12 mouse cellular contexts compared by ENCODE assay signal in the genomic region with DNA sequence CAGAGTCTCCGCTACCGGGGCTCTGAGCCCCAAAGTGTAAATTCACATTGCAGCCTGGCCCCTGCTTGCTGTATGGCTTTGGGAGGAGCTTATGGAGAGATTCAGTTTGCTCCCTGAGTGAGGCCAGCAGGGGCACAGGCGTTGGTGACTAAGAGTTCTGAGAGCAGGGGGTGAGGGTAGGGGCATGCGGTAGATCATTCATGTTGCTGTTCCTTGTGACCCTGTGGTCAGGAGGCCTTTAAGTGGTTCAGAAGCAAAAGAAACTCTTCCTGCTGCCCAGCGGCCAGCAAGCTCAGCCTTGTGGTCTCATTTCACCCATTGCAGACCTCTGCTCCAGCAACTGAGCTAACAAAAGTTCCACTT. TPM values are rescaled to one million over a fixed set of nuclear protein-coding genes. Genes with fewer than 3 reads are reported as not detected.
DNase-seq lines count a peak whose midpoint lies in the region; ATAC-seq lines count a peak whose summit lies in the region.
"Had no signal": no experiment of that assay in that cellular context is flagged by ENCODE, and none has a peak within 500 bp of the region (broad histone marks: within the 10 kb centered on the region; RNA-seq: fewer than 3 reads in every experiment).

No protein-coding gene starts in this region.

- no peak overlapping the region for H3K4me3 ChIP-seq in forebrain, embryonic 13.5 days
- H3K4me3 ChIP-seq in forebrain, embryonic 11.5 days (ENCODE audit: low read depth, low read length) = no peak overlapping the region
- H3K4me3 ChIP-seq in kidney, embryonic 15.5 days (replicated peaks) = no peak overlapping the region
- no peak overlapping the region for H3K4me3 ChIP-seq in embryonic facial prominence, embryonic 13.5 days

- H3K4me1 ChIP-seq in forebrain, embryonic 13.5 days = peaks cover 35% of the 10 kb centered on the region
- peaks cover 11% of the 10 kb centered on the region for H3K4me1 ChIP-seq in forebrain, embryonic 11.5 days (replicated peaks; ENCODE audit: control insufficient read depth, insufficient read depth, low read length)
- peaks cover 69% of the 10 kb centered on the region for H3K4me1 ChIP-seq in kidney, embryonic 15.5 days
- H3K4me1 ChIP-seq in embryonic facial prominence, embryonic 13.5 days = peaks cover 38% of the 10 kb centered on the region

- H3K4me2 ChIP-seq in forebrain, embryonic 13.5 days = no peak overlapping the region
- no peak overlapping the region for H3K4me2 ChIP-seq in forebrain, embryonic 11.5 days (ENCODE audit: low read depth, low read length, severe bottlenecking)
- H3K4me2 ChIP-seq in kidney, embryonic 15.5 days = no peak overlapping the region
- no peak overlapping the region for H3K4me2 ChIP-seq in embryonic facial prominence, embryonic 13.5 days
- H3K4me2 ChIP-seq: lung, embryonic 14.5 days had no signal

- no peaks in the 10 kb centered on the region for H3K9me3 ChIP-seq in forebrain, embryonic 13.5 days (replicated peaks)
- H3K9me3 ChIP-seq in forebrain, embryonic 11.5 days (ENCODE audit: control insufficient read depth, low read length) = no peaks in the 10 kb centered on the region
- no peaks in the 10 kb centered on the region for H3K9me3 ChIP-seq in kidney, embryonic 15.5 days (replicated peaks)
- H3K9me3 ChIP-seq in embryonic facial prominence, embryonic 13.5 days = no peaks in the 10 kb centered on the region

- 0 out of 2 replicates have a peak overlapping the region, but pooled peaks have one; percentile 6 for H3K9ac ChIP-seq in forebrain, embryonic 13.5 days
- H3K9ac ChIP-seq in forebrain, embryonic 11.5 days (ENCODE audit: low read length) = no peak overlapping the region
- no peak overlapping the region for H3K9ac ChIP-seq in kidney, embryonic 15.5 days
- H3K9ac ChIP-seq in embryonic facial prominence, embryonic 13.5 days = peak overlapping the region; percentile 44; the same call in 1 of the 2 replicates
- H3K9ac ChIP-seq: forebrain, postnatal 0 days; lung, embryonic 14.5 days had no signal

- ATAC-seq in forebrain, embryonic 13.5 days = no peak
- ATAC-seq in forebrain, embryonic 11.5 days (replicated peaks; ENCODE audit: low FRiP score) = no peak
- ATAC-seq in kidney, embryonic 15.5 days (replicated peaks; ENCODE audit: low FRiP score) = no peak
- no peak for ATAC-seq in embryonic facial prominence, embryonic 13.5 days (ENCODE audit: insufficient number of reproducible peaks, insufficient read depth, low FRiP score, low TSS enrichment, low read depth)
- peak; percentile 4; the same call in 1 of the 2 replicates for ATAC-seq in megakaryocyte, adult 5-6 weeks (ENCODE audit: poor library complexity, severe bottlenecking)
- ATAC-seq: forebrain, postnatal 0 days had no signal

- no peak overlapping the region for H3K27ac ChIP-seq in forebrain, embryonic 13.5 days
- no peak overlapping the region for H3K27ac ChIP-seq in forebrain, embryonic 11.5 days (ENCODE audit: low read depth, low read length)
- peak overlapping the region; percentile 86 for H3K27ac ChIP-seq in kidney, embryonic 15.5 days
- no peak overlapping the region for H3K27ac ChIP-seq in embryonic facial prominence, embryonic 13.5 days

- 0 out of 2 replicates have a peak, but pooled peaks cover 3% of the 10 kb centered on the region for H3K36me3 ChIP-seq in forebrain, embryonic 13.5 days (ENCODE audit: poor library complexity, severe bottlenecking)
- H3K36me3 ChIP-seq in forebrain, embryonic 11.5 days (ENCODE audit: control insufficient read depth, insufficient read depth, low read length) = no peaks in the 10 kb centered on the region
- peaks cover 16% of the 10 kb centered on the region for H3K36me3 ChIP-seq in kidney, embryonic 15.5 days
- H3K36me3 ChIP-seq in embryonic facial prominence, embryonic 13.5 days = peaks cover 23% of the 10 kb centered on the region

- DNase-seq in forebrain, embryonic 11.5 days (ENCODE audit: low spot score) = no peak
- DNase-seq in kidney, adult 18-20 months = no peak
- DNase-seq in spleen, postnatal 14 days (ENCODE audit: low spot score in 2 of 2) = no peak
- no peak for DNase-seq in urinary bladder, adult 2 months (ENCODE audit: low spot score)
- DNase-seq: B cell, adult 2 months; embryo, embryonic 11 days; forebrain, postnatal 0 days; lung, embryonic 14.5 days had no signal

- H3K27me3 ChIP-seq in forebrain, embryonic 13.5 days = peaks cover 8% of the 10 kb centered on the region; the same call in 1 of the 2 replicates
- H3K27me3 ChIP-seq in forebrain, embryonic 11.5 days (ENCODE audit: control insufficient read depth, insufficient read depth, low read length) = no peaks in the 10 kb centered on the region
- H3K27me3 ChIP-seq in kidney, embryonic 15.5 days = no peaks in the 10 kb centered on the region
- H3K27me3 ChIP-seq in embryonic facial prominence, embryonic 13.5 days = no peaks in the 10 kb centered on the region

- 61% methylated on average over 5 of the region's 5 CpGs for WGBS in forebrain, embryonic 13.5 days
- 66% methylated on average over 5 of the region's 5 CpGs for WGBS in forebrain, embryonic 11.5 days
- 43% methylated on average over 5 of the region's 5 CpGs for WGBS in kidney, embryonic 15.5 days
- WGBS in embryonic facial prominence, embryonic 13.5 days = 64% methylated on average over 5 of the region's 5 CpGs

RNA-seq across cellular contexts. Expression of a gene that starts 4.4 kb away (rescaled TPM):
- 15.5 and 16.7 TPM in 2 replicates for polyA plus RNA-seq in forebrain, embryonic 13.5 days (2015; fragmentation: Nextera tagmentation; extraction: Ambion mirVana)
- polyA plus RNA-seq in forebrain, embryonic 11.5 days (2014; fragmentation: Nextera tagmentation; extraction: Ambion mirVana) = 19.6 and 23.8 TPM in 2 replicates
- polyA plus RNA-seq in kidney, embryonic 15.5 days (2015; fragmentation: Nextera tagmentation; extraction: Ambion mirVana) = 57.5 and 59.8 TPM in 2 replicates
- 44.9 and 48.0 TPM in 2 replicates for polyA plus RNA-seq in embryonic facial prominence, embryonic 13.5 days (2015; fragmentation: Nextera tagmentation; extraction: Ambion mirVana)
- 76.1 and 81.6 TPM in 2 replicates for total RNA-seq in megakaryocyte, adult 5-6 weeks (2015)
- 33.4 and 48.2 TPM in 2 replicates for total RNA-seq in megakaryocyte, adult 5-6 weeks (2017)
- 115 and 126 TPM in 2 replicates for polyA plus RNA-seq in urinary bladder, adult 2 months (2012; rRNA removed)

RNA-seq across cellular contexts. Expression of a gene that starts 24.2 kb away (rescaled TPM):
- polyA plus RNA-seq in forebrain, embryonic 13.5 days (2015; fragmentation: Nextera tagmentation; extraction: Ambion mirVana) = 12.0 and 16.1 TPM in 2 replicates
- polyA plus RNA-seq in forebrain, embryonic 11.5 days (2014; fragmentation: Nextera tagmentation; extraction: Ambion mirVana) = 18.9 and 19.6 TPM in 2 replicates
- 45.7 and 47.2 TPM in 2 replicates for polyA plus RNA-seq in kidney, embryonic 15.5 days (2015; fragmentation: Nextera tagmentation; extraction: Ambion mirVana)
- polyA plus RNA-seq in embryonic facial prominence, embryonic 13.5 days (2015; fragmentation: Nextera tagmentation; extraction: Ambion mirVana) = 65.2 and 66.4 TPM in 2 replicates
- 85.5 and 103 TPM in 2 replicates for total RNA-seq in megakaryocyte, adult 5-6 weeks (2015)
- 91.0 and 123 TPM in 2 replicates for total RNA-seq in megakaryocyte, adult 5-6 weeks (2017)
- 68.5 and 87.0 TPM in 2 replicates for polyA plus RNA-seq in urinary bladder, adult 2 months (2012; rRNA removed)

RNA-seq across cellular contexts. Expression of a gene that starts 43.8 kb away (rescaled TPM):
- 15.0 and 17.0 TPM in 2 replicates for polyA plus RNA-seq in forebrain, embryonic 13.5 days (2015; fragmentation: Nextera tagmentation; extraction: Ambion mirVana)
- 10.3 and 10.7 TPM in 2 replicates for polyA plus RNA-seq in forebrain, embryonic 11.5 days (2014; fragmentation: Nextera tagmentation; extraction: Ambion mirVana)
- polyA plus RNA-seq in kidney, embryonic 15.5 days (2015; fragmentation: Nextera tagmentation; extraction: Ambion mirVana) = 1.2 and 1.4 TPM in 2 replicates
- 2.4 and 2.5 TPM in 2 replicates for polyA plus RNA-seq in embryonic facial prominence, embryonic 13.5 days (2015; fragmentation: Nextera tagmentation; extraction: Ambion mirVana)
- total RNA-seq in megakaryocyte, adult 5-6 weeks (2015) = 0.66 and 1.6 TPM in 2 replicates
- 0.33 and 0.48 TPM in 2 replicates for total RNA-seq in megakaryocyte, adult 5-6 weeks (2017)
- polyA plus RNA-seq in urinary bladder, adult 2 months (2012; rRNA removed) = 14.9 and 28.9 TPM in 2 replicates

RNA-seq across cellular contexts. Expression of a gene that starts 56.9 kb away (rescaled TPM):
- polyA plus RNA-seq in forebrain, embryonic 13.5 days (2015; fragmentation: Nextera tagmentation; extraction: Ambion mirVana) = 0.37 and 0.66 TPM in 2 replicates
- polyA plus RNA-seq in forebrain, embryonic 11.5 days (2014; fragmentation: Nextera tagmentation; extraction: Ambion mirVana) = 0.32 and 1.4 TPM in 2 replicates
- 18.5 and 22.7 TPM in 2 replicates for polyA plus RNA-seq in kidney, embryonic 15.5 days (2015; fragmentation: Nextera tagmentation; extraction: Ambion mirVana)
- 1.5 and 2.8 TPM in 2 replicates for polyA plus RNA-seq in embryonic facial prominence, embryonic 13.5 days (2015; fragmentation: Nextera tagmentation; extraction: Ambion mirVana)
- 44.4 and 49.1 TPM in 2 replicates for total RNA-seq in megakaryocyte, adult 5-6 weeks (2015)
- 39.6 and 42.3 TPM in 2 replicates for total RNA-seq in megakaryocyte, adult 5-6 weeks (2017)
- polyA plus RNA-seq in urinary bladder, adult 2 months (2012; rRNA removed) = 2.6 and 2.8 TPM in 2 replicates

Comparison
In these comparisons a context has a peak if more than half of its experiments do, and no peak if none do; other contexts are left out.
1. H3K9ac ChIP-seq: peak in forebrain, embryonic 13.5 days (single experiment) and embryonic facial prominence, embryonic 13.5 days (single experiment); none in forebrain, embryonic 11.5 days (single experiment) and kidney, embryonic 15.5 days (single experiment).